Mouse (Mus musculus) E14TG2a.4 (cell line): ENCODE measurements around the gene Clptm1.

ENCODE experiments used
- CTCF ChIP-seq: conservative IDR thresholded peaks from 2 replicates; pipeline ENCODE4 v1.5.1; 2014; ENCODE audit warnings: low read length
- NANOG ChIP-seq: IDR thresholded peaks from 2 replicates; pipeline ENCODE4 v1.6.1; 2014; ENCODE audit warnings: borderline replicate concordance, low read length, mixed read lengths
- POU5F1 ChIP-seq: IDR thresholded peaks from 2 replicates; pipeline ENCODE4 v1.6.1; 2014; ENCODE audit warnings: low read length, borderline replicate concordance

- TF ChIP-seq CTCF (no peak), NANOG (no peak), POU5F1 (no peak)
Observed at GRCm38 (mm10) chr7:19681202-19681694, 16.4 kb upstream of the Clptm1 start, which contains the start of the genes Gm44805 and Apoc4.
